Mouse (Mus musculus) C2C12 (cell line): ENCODE results near the gene Ntrk1.

Experiments used
- CTCF ChIP-seq: IDR thresholded peaks from one replicate; pipeline ENCODE4 v1.5.1; 2011; ENCODE audit not compliant: control insufficient read depth, insufficient read depth, insufficient read length
- USF1 ChIP-seq: IDR thresholded peaks from one replicate; pipeline ENCODE4 v1.6.1; 2011; ENCODE audit warnings: low read depth, mild to moderate bottlenecking, control low read depth, moderate library complexity

DNA sequence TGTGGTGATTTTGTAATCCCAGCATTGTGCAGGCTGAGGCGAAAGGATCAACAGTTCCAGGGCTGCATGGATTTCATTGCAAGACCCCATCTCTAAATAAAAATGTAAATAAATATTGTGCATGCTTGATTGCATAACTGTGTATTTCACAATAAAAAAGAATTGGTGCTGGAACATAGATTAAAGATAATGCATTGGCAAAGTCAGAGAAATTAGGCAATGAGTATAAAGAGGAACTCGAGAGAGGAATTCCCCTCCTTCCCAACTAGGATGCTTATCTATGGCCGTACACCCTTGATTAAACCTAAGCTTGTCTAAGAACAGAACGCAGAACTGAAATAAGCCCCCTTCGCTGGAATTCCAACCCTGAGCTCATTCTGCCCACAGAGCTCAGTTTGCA, 9.8 kb downstream of the Ntrk1 start:
- no peak for TF ChIP-seq CTCF
- TF ChIP-seq USF1: no peak
